Mouse (Mus musculus) B cell, adult 2 months (primary cell): ENCODE measurements around the gene Wasf3.
"Not testable (repeated sequence)": the region's sequence is repeated elsewhere in the genome, so short reads cannot be mapped to it uniquely, and the experiment has no call there.

Source experiments
- DNase-seq, 2 experiments: peaks; one replicate each; pipeline ENCODE4 v3.0.0; 2022

Wasf3 gene

GRCm38 (mm10) chr5:146451592-146452254 is 66.9 kb downstream of the Wasf3 start:
- DNase-seq = no peak

- no peak for DNase-seq
Observed at GRCm38 (mm10) chr5:146453556-146453955, 68.8 kb downstream of the Wasf3 start.

GRCm38 (mm10) chr5:146461612-146462011 is 76.8 kb downstream of the Wasf3 start:
- no peak for DNase-seq

GRCm38 (mm10) chr5:146466663-146467062 is 81.9 kb downstream of the Wasf3 start:
- DNase-seq = no peak

GRCm38 (mm10) chr5:146468311-146468710 is 83.5 kb downstream of the Wasf3 start:
- no peak for DNase-seq

GRCm38 (mm10) chr5:146470821-146471220 is 86.0 kb downstream of the Wasf3 start:
- no peak for DNase-seq

- no peak for DNase-seq
Observed at GRCm38 (mm10) chr5:146471311-146471710, 86.5 kb downstream of the Wasf3 start.

- no peak for DNase-seq
Observed at GRCm38 (mm10) chr5:146471821-146472220, 87.0 kb downstream of the Wasf3 start.

GRCm38 (mm10) chr5:146479564-146479963 is 94.8 kb downstream of the Wasf3 start:
- peak; percentile 17 to 19 for DNase-seq

GRCm38 (mm10) chr5:146481665-146482064 is 96.9 kb downstream of the Wasf3 start, which contains the start of gene Gm6408:
TSS of gene Gm6408 (plus strand) at chr5:146481965.
- not testable (repeated sequence) for DNase-seq

- peak; percentile 37 to 39 for DNase-seq
Observed at GRCm38 (mm10) chr5:146488959-146489358, 104.2 kb downstream of the Wasf3 start.

GRCm38 (mm10) chr5:146491063-146491462 is 106.3 kb downstream of the Wasf3 start, which contains the start of gene Gm6370:
TSS of gene Gm6370 (plus strand) at chr5:146491363.
- not testable (repeated sequence) for DNase-seq

GRCm38 (mm10) chr5:146502099-146502498 is 117.3 kb downstream of the Wasf3 start, which contains the start of gene 4930449I24Rik:
TSS of gene 4930449I24Rik (plus strand) at chr5:146502399.
- not testable (repeated sequence) for DNase-seq

GRCm38 (mm10) chr5:146513823-146514222 is 129.0 kb downstream of the Wasf3 start, which contains the start of gene Gm3402:
TSS of gene Gm3402 (plus strand) at chr5:146514123.
- DNase-seq = not testable (repeated sequence)
